Mouse (Mus musculus): ENCODE measurements at regions not wholly inside any gene's neighbourhood (a gene's known extent, or its start where the extent isn't known, plus 50 kb on each side); places are given as distances from the start of the nearest gene placed in this dataset.

DNA sequence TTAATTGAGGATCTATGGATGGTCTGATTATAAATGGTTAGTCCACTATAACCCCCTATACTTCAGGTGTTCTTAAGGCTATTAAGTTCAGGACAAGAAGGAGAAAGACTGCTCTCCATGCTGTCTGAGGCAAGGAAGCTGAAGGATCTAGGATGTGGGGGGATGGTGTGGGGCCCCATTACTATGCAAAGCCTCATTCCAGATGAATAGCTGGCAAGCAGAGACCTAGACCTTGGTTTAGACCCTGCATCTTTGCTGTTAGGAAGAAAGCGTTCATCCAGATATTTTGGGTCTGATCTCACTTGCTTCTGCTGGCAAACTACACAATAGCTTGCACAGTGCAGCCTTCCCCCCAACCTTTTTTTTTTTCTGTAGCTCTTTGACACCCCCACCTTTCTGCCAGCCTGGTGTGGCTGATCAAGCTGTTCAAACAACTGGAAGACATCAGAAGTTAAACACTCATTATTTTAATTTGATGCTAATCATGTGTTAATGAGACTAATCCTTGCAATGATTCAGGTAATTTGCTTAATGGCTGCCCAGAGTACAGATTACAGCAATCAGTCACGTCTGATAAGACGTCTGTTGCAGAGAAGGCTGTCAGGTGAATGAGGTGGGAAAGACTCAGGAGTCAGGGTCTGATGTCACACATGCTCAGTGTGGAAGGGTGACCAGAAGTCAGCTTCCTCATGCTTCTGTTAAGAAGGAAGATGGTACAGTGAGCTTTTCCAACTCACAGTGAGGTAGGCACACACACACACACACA is 80.9 kb upstream of the Gk2 start:
- 21% methylated on average over 3 of the region's 3 CpGs for WGBS
- no peaks in the 10 kb centered on the region for H3K4me1 ChIP-seq (ENCODE audit: control insufficient read depth, insufficient read depth, low read length)
- no peak overlapping the region for H3K4me2 ChIP-seq (ENCODE audit: low read length)
- no peak overlapping the region for H3K9ac ChIP-seq (replicated peaks; ENCODE audit: low read length)
- H3K4me3 ChIP-seq (replicated peaks; ENCODE audit: low read depth, low read length), result no peak overlapping the region
- H3K9me3 ChIP-seq (ENCODE audit: control insufficient read depth, low read length), result no peaks in the 10 kb centered on the region
- H3K27ac ChIP-seq (replicated peaks; ENCODE audit: low read depth, low read length), result no peak overlapping the region
- peak; percentile 8 for DNase-seq
- no peaks in the 10 kb centered on the region for H3K36me3 ChIP-seq (ENCODE audit: control insufficient read depth, insufficient read depth, low read length)
- no peaks in the 10 kb centered on the region for H3K27me3 ChIP-seq (ENCODE audit: control insufficient read depth, insufficient read depth, low read length)
- peak; percentile 34; the same call in 1 of the 2 replicates for ATAC-seq (ENCODE audit: low FRiP score, low TSS enrichment)

DNA sequence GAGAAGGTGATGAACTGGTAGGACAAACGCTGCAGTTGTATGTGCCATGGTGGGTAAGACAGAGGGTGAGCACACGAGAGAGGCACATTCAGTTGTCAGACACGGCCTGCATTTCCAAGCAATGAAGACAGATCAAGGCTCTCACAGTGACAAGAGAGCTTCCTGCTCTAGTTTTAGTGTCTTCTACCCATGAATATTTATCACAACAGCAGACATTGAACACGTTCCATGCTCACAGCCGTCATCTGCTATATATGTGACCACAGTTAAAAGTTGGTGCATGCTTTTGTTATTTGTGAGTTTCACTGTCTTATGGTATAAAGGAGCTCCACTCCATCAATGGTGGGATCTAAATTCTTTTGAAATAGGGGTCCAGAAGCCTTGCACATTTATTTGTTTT is 76.9 kb upstream of the Gk2 start:
- DNase-seq (no peak), ATAC-seq (ENCODE audit: low FRiP score, low TSS enrichment) (no peak)
- 63% methylated on average over 5 of the region's 5 CpGs for WGBS
- Histone ChIP-seq H3K4me2 (ENCODE audit: low read length) (no peak overlapping the region), H3K27ac (replicated peaks; ENCODE audit: low read depth, low read length) (no peak overlapping the region), H3K36me3 (ENCODE audit: control insufficient read depth, insufficient read depth, low read length) (no peaks in the 10 kb centered on the region), H3K27me3 (ENCODE audit: control insufficient read depth, insufficient read depth, low read length) (no peaks in the 10 kb centered on the region), H3K9me3 (ENCODE audit: control insufficient read depth, low read length) (no peaks in the 10 kb centered on the region), H3K9ac (replicated peaks; ENCODE audit: low read length) (no peak overlapping the region), H3K4me1 (ENCODE audit: control insufficient read depth, insufficient read depth, low read length) (no peaks in the 10 kb centered on the region), H3K4me3 (replicated peaks; ENCODE audit: low read depth, low read length) (no peak overlapping the region)

DNA sequence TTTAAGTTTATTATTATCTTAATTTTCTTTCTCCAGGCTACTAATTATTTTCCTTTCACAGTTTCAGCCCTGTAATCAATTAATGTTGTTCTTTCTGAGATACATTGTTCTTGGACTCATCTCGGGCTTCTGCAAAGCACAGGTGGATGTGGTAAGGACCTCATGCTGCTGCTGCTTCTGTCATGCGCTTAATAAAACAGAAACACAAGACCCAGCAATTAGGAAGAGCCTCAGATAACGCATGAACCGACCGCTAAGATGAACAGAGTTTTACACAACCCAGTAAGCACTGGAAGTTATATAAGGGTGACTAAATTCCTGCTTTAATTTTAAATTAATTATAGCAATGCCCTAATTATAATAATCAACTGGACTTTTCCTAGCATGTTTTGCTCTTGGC is 70.7 kb upstream of the Gk2 start:
- Histone ChIP-seq H3K36me3 (ENCODE audit: control insufficient read depth, insufficient read depth, low read length) (no peaks in the 10 kb centered on the region), H3K4me1 (ENCODE audit: control insufficient read depth, insufficient read depth, low read length) (no peaks in the 10 kb centered on the region), H3K9ac (replicated peaks; ENCODE audit: low read length) (no peak overlapping the region), H3K27me3 (ENCODE audit: control insufficient read depth, insufficient read depth, low read length) (no peaks in the 10 kb centered on the region), H3K4me2 (ENCODE audit: low read length) (no peak overlapping the region), H3K4me3 (replicated peaks; ENCODE audit: low read depth, low read length) (no peak overlapping the region), H3K27ac (replicated peaks; ENCODE audit: low read depth, low read length) (no peak overlapping the region), H3K9me3 (ENCODE audit: control insufficient read depth, low read length) (no peaks in the 10 kb centered on the region)
- ATAC-seq (ENCODE audit: low FRiP score, low TSS enrichment), result no peak
- WGBS, result 84% methylated on average over 5 of the region's 5 CpGs
- DNase-seq, result no peak
